Mouse (Mus musculus) limb, embryonic 13.5 days (tissue): Measurements from ENCODE around the gene Dock8. TPM values are rescaled to one million over a fixed set of nuclear protein-coding genes. Genes with fewer than 3 reads are reported as not detected.

ENCODE experiments used
- ATAC-seq: fragments of 200-750 bp; cut with Nextera tagmentation; 2 replicates; pipeline ENCODE4 v1.8.0; 2017; ENCODE audit warnings: low read depth, moderate number of reproducible peaks, moderate TSS enrichment; ENCODE audit not compliant: low FRiP score
- H3K27ac ChIP-seq: fragments of 300-500 bp; sonication (generic); 2 replicates; pipeline ENCODE4 v1.5.1; 2015; ENCODE audit warnings: inconsistent platforms, mild to moderate bottlenecking, moderate library complexity
- H3K27me3 ChIP-seq: fragments of 300-500 bp; sonication (generic); 2 replicates; pipeline ENCODE4 v1.6.1; 2015; ENCODE audit warnings: mild to moderate bottlenecking, inconsistent platforms
- H3K36me3 ChIP-seq: fragments of 300-500 bp; sonication (generic); 2 replicates; pipeline ENCODE4 v1.6.1; 2015; ENCODE audit warnings: inconsistent platforms, mild to moderate bottlenecking, moderate library complexity
- H3K4me1 ChIP-seq: fragments of 300-500 bp; sonication (generic); 2 replicates; pipeline ENCODE4 v1.6.1; 2015; ENCODE audit warnings: inconsistent platforms
- H3K4me2 ChIP-seq: fragments of 300-500 bp; sonication (generic); replicated peaks from 2 replicates; pipeline ENCODE4 v1.6.1; 2015; ENCODE audit warnings: inconsistent platforms, mild to moderate bottlenecking, moderate library complexity
- H3K4me3 ChIP-seq: fragments of 300-500 bp; sonication (generic); 2 replicates; pipeline ENCODE4 v1.5.1; 2015; ENCODE audit warnings: moderate library complexity, mild to moderate bottlenecking, inconsistent platforms
- H3K9ac ChIP-seq: fragments of 300-500 bp; sonication (generic); 2 replicates; pipeline ENCODE4 v1.6.1; 2015; ENCODE audit warnings: mild to moderate bottlenecking, inconsistent platforms
- H3K9me3 ChIP-seq: fragments of 300-500 bp; sonication (generic); 2 replicates; pipeline ENCODE4 v1.6.1; 2016; ENCODE audit warnings: inconsistent platforms
- WGBS: fragments of 180-500 bp; shearing (Covaris S2); methylation state at CpG from one replicate; pipeline ENCODE4 v1.1.7; 2015; 5-methylcytosine and 5-hydroxymethylcytosine counted together
- polyA plus RNA-seq: library from polyadenylated mRNA; unstranded; fragments of >200 nt; fragmentation: Nextera tagmentation; extraction: Ambion mirVana; gene quantifications from 2 replicates; pipeline ENCODE4 v1.2.1, GENCODE M21; 2015

Gene Dock8
- polyA plus RNA-seq, 1 experiment from 2014 or later, result 5.5 TPM

DNA sequence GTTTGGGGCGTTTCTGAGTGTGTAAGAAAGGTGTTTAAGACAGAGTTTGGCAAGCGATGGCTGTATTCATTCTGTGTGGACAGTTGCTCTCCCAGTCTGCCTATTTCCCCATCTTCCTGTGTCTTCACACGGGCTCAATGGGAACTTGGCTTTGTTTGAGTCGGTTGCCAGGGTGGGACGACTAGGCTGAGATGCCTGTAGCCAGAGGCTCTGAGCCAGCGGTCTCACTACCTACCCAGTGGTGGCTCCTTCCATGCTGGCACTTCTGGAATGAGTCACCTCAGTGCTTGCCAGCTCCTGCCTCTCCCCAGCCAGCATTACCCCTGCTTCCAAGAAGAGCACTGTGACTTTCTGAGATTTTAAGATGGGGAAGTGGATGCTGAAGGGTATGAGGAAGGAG lies 75.4 kb downstream of the Dock8 start:
- H3K4me2 ChIP-seq, result no peak overlapping the region
- H3K36me3 ChIP-seq, result no peaks in the 10 kb centered on the region
- ATAC-seq, result no peak
- H3K4me3 ChIP-seq, result no peak overlapping the region
- H3K9ac ChIP-seq, result no peak overlapping the region
- no peak overlapping the region for H3K27ac ChIP-seq
- H3K4me1 ChIP-seq, result no peaks in the 10 kb centered on the region
- H3K9me3 ChIP-seq, result no peaks in the 10 kb centered on the region
- H3K27me3 ChIP-seq, result no peaks in the 10 kb centered on the region
- 80% methylated on average over 6 of the region's 6 CpGs for WGBS

DNA sequence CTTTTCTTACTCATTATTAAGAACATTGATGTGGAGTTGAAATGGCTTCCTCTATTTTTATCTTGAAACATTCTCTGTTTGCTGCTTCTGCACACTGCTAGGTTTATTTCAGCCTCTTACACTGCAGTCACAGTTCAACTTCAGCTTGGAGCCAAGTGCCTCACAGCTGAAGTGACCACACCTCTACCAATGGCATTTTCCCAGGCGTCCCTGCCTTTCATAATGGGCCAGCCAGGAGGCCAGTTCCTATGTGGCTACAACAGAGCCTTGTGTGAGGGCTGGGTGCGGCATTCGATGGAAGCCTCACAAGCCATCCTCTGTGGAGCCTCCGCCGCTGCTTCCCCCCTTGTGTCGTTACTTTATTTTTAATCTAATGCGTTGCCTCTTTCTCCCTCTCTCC lies 78.3 kb downstream of the Dock8 start:
- H3K9ac ChIP-seq, result no peak overlapping the region
- 68% methylated on average over 7 of the region's 7 CpGs for WGBS
- no peak overlapping the region for H3K4me2 ChIP-seq
- no peak for ATAC-seq
- no peaks in the 10 kb centered on the region for H3K9me3 ChIP-seq
- H3K4me1 ChIP-seq, result peaks cover under 1% of the 10 kb centered on the region; the same call in 1 of the 2 replicates
- no peaks in the 10 kb centered on the region for H3K27me3 ChIP-seq
- no peak overlapping the region for H3K4me3 ChIP-seq
- no peak overlapping the region; the same call in 1 of the 2 replicates for H3K27ac ChIP-seq
- no peaks in the 10 kb centered on the region for H3K36me3 ChIP-seq

DNA sequence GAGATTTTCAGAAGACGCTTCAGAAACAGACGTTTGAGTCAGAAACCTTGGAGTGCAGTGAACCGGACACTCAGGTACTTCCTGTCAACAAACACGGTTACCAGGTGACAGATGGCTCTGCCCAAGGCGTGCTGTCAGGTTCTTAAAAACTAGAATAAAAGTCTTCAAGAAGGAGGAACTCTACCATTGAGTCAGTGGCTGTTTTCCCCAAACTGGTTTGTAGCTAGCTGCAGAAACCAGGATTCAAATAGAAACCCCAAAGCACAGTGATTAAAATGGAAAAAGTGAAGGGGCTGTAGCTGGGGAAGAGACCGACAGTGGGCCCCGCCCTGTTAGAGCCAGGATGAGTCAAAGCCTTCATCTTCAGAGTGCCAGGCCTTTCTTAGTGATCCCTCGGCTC lies 78.8 kb downstream of the Dock8 start:
- no peak for ATAC-seq
- Histone ChIP-seq H3K36me3 (no peaks in the 10 kb centered on the region), H3K9me3 (no peaks in the 10 kb centered on the region), H3K27ac (no peak overlapping the region; the same call in 1 of the 2 replicates), H3K4me1 (peaks cover 4% of the 10 kb centered on the region; the same call in 1 of the 2 replicates), H3K9ac (no peak overlapping the region), H3K4me2 (no peak overlapping the region), H3K27me3 (no peaks in the 10 kb centered on the region), H3K4me3 (no peak overlapping the region)
- WGBS, result 70% methylated on average over 8 of the region's 8 CpGs

DNA sequence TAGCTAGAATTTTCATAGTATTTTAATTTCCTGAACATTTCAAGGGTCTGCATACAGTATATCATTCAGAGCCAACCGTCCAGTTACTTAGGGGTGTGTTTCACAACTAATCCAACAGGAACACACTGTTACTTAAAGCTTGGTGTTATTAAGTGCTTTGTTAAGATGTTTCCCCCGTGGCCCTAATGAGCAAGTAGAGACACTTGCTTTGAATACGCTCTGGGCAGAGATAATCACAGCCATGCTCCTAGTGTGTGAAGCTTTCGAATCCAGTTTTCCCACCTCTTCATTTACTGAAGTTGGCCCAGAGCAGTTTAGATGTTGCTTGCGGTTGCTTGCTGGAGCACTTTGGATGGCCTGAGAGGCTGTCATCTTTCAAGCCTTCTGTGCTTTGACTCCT lies 80.8 kb downstream of the Dock8 start:
- no peak overlapping the region for H3K4me3 ChIP-seq
- no peak overlapping the region for H3K27ac ChIP-seq
- no peak for ATAC-seq
- no peak overlapping the region for H3K9ac ChIP-seq
- H3K4me2 ChIP-seq, result no peak overlapping the region
- peaks cover 4% of the 10 kb centered on the region; the same call in 1 of the 2 replicates for H3K4me1 ChIP-seq
- WGBS, result 73% methylated on average over 5 of the region's 5 CpGs
- no peaks in the 10 kb centered on the region for H3K9me3 ChIP-seq
- H3K27me3 ChIP-seq, result no peaks in the 10 kb centered on the region
- H3K36me3 ChIP-seq, result no peaks in the 10 kb centered on the region

DNA sequence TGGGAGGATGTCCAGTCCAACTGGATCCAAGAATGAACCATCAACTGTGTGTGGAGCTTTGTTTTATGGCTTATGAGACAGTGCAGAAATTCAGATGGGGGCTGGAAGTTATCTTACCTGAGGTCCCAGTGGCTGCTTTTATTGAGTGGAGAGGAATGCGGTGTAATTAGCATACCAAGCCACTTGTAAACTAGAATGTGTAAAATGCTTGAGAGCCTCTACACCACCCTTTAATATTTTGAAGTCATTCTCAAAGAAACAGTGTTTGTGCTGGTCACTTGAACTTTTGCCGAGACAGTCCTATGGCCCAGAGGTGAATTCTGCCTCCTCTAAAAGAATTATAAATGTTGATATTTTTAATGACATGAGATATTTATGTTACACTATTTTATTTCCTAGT lies 83.5 kb downstream of the Dock8 start:
- H3K4me3 ChIP-seq, result no peak overlapping the region
- no peaks in the 10 kb centered on the region for H3K36me3 ChIP-seq
- ATAC-seq, result no peak
- H3K9ac ChIP-seq, result no peak overlapping the region
- 60% methylated on average over 2 of the region's 2 CpGs for WGBS
- no peaks in the 10 kb centered on the region for H3K27me3 ChIP-seq
- peaks cover 7% of the 10 kb centered on the region for H3K4me1 ChIP-seq
- no peak overlapping the region for H3K4me2 ChIP-seq
- H3K9me3 ChIP-seq, result no peaks in the 10 kb centered on the region
- no peak overlapping the region for H3K27ac ChIP-seq

DNA sequence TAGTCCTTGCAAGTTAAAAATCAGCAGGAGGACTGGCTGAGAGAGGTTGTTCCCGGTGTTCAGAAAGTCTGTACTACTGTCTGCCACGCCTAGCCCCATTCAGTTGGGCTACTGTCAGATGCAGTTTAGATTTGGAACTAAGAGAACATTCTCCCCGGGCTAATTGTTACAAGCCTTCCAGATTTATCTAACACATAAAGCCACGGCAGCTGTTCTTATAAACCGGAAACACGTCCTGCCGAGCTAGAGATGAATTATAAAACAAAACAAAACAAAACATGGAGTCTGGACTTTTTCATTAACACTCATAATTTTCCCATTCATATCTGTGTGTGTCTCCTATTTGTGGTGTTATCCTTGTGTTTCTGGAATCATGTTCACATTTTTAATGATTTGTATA lies 87.8 kb downstream of the Dock8 start:
- Histone ChIP-seq H3K27ac (no peak overlapping the region), H3K9ac (no peak overlapping the region), H3K36me3 (no peaks in the 10 kb centered on the region), H3K9me3 (no peaks in the 10 kb centered on the region), H3K4me3 (no peak overlapping the region), H3K4me1 (peaks cover 7% of the 10 kb centered on the region), H3K27me3 (no peaks in the 10 kb centered on the region), H3K4me2 (no peak overlapping the region)
- no peak for ATAC-seq
- WGBS, result 47% methylated on average over 7 of the region's 7 CpGs

DNA sequence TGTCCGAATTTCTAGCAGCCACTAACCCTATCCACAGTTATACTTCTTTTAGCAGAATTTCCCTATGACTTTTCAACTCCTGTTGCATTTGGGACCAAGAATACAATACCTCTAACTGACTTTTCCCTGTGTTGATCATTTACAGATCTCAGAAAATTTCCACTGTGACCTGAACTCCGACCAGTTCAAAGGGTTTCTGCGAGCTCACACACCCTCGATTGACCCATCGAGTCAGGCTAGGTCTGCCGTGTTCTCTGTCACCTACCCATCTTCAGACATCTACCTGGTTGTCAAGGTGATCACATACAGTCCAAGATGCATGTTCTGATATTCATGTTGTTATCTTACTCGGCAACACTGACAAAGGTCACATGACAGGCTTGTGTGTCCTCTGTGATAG lies 90.4 kb downstream of the Dock8 start:
- Histone ChIP-seq H3K4me2 (no peak overlapping the region), H3K9ac (no peak overlapping the region), H3K36me3 (no peaks in the 10 kb centered on the region), H3K4me1 (peaks cover 3% of the 10 kb centered on the region; the same call in 1 of the 2 replicates), H3K4me3 (no peak overlapping the region), H3K9me3 (no peaks in the 10 kb centered on the region), H3K27me3 (no peaks in the 10 kb centered on the region), H3K27ac (no peak overlapping the region)
- no peak for ATAC-seq
- WGBS, result 86% methylated on average over 7 of the region's 7 CpGs

DNA sequence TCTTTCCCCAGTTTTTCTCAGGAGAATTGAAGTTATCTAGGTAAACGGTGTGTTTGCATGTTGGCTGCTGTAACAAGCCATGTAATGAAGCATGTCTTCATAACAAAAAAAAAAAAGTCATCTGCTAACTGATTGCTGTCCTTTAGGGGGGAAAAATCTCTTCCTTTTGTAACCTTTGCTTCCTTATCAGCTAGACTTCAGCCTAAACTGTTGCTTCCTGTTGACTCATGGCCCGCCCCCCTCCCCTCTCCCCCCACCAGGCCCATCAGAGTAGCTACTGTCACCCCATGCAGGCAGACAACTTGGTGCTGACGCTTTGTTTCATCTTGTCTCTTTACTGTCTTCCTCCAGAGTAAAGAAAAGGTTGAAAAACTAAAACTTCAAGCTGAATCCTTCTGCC lies 95.8 kb downstream of the Dock8 start:
- Histone ChIP-seq H3K4me3 (no peak overlapping the region), H3K9me3 (no peaks in the 10 kb centered on the region), H3K4me2 (no peak overlapping the region), H3K4me1 (peaks cover 21% of the 10 kb centered on the region), H3K9ac (no peak overlapping the region), H3K36me3 (no peaks in the 10 kb centered on the region), H3K27ac (no peak overlapping the region), H3K27me3 (no peaks in the 10 kb centered on the region)
- 46% methylated on average over 3 of the region's 3 CpGs for WGBS
- ATAC-seq, result no peak

DNA sequence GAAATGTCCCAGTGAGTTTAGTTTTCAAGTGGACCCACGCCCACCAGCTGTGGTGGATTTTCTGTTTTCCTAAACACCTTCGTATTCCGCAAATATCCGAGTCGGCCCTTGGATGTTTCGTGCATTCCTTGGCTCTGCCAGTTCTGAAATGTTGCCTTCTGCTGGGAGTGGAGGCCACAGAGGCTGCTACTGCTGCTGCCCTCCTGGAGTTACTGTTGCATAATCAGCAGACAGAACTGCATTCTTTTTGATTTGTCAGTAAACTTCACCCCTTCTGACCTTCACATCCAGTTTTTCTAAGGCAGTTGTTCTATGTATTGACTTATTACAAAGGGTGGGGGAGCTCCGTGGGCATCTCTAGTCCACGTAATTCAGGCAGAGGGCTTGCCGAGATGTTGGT lies 97.0 kb downstream of the Dock8 start:
- no peak for ATAC-seq
- Histone ChIP-seq H3K4me3 (no peak overlapping the region), H3K27me3 (no peaks in the 10 kb centered on the region), H3K9ac (no peak overlapping the region), H3K27ac (no peak overlapping the region), H3K9me3 (no peaks in the 10 kb centered on the region), H3K36me3 (no peaks in the 10 kb centered on the region), H3K4me1 (peaks cover 21% of the 10 kb centered on the region), H3K4me2 (no peak overlapping the region)
- 65% methylated on average over 9 of the region's 9 CpGs for WGBS

DNA sequence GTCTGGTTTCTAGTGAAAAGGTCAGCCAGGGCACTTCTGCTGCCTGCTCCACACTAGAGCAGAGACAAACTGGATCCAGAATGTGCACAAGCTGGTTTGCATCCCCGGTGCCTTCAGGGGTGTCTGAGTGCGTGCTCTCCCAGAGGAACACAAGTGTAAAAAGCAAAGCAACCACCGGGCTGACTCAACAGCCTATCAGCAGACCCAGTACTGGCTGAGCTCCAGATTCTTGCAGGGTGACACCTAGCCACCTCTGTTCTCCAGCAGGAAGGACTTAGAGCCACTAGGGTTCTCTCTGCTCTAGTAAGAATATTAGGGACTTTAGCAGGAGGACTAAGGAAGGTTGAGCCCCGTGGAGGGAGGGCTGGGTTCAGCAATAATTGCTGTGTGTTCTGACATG lies 97.7 kb downstream of the Dock8 start:
- Histone ChIP-seq H3K9me3 (no peaks in the 10 kb centered on the region), H3K36me3 (no peaks in the 10 kb centered on the region), H3K4me2 (no peak overlapping the region), H3K9ac (no peak overlapping the region), H3K4me1 (peaks cover 21% of the 10 kb centered on the region), H3K4me3 (no peak overlapping the region), H3K27me3 (no peaks in the 10 kb centered on the region), H3K27ac (no peak overlapping the region)
- no peak for ATAC-seq
- WGBS, result 45% methylated on average over 4 of the region's 4 CpGs

DNA sequence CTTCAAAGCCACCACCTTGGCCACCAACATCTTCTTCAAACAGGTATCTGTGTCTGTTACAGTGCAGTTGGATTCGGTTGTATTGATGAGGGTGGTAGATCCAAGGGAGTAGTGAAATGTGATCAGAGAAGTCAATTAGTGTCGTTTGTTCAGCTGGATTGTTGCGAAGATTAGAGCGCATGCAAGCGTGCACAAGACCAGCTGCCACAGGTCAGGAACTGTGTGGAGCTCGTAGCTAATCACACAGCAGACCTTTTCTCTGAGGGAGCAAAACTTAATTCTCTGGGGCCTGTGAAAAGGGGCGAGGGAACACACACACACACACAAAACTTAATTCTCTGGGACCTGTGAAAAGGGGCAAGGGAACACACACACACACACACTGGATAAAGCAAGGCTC lies 98.2 kb downstream of the Dock8 start:
- Histone ChIP-seq H3K4me3 (no peak overlapping the region), H3K36me3 (no peaks in the 10 kb centered on the region), H3K4me1 (peaks cover 21% of the 10 kb centered on the region), H3K27ac (no peak overlapping the region), H3K9ac (no peak overlapping the region), H3K9me3 (no peaks in the 10 kb centered on the region), H3K4me2 (no peak overlapping the region), H3K27me3 (no peaks in the 10 kb centered on the region)
- 47% methylated on average over 7 of the region's 7 CpGs for WGBS
- ATAC-seq, result no peak

DNA sequence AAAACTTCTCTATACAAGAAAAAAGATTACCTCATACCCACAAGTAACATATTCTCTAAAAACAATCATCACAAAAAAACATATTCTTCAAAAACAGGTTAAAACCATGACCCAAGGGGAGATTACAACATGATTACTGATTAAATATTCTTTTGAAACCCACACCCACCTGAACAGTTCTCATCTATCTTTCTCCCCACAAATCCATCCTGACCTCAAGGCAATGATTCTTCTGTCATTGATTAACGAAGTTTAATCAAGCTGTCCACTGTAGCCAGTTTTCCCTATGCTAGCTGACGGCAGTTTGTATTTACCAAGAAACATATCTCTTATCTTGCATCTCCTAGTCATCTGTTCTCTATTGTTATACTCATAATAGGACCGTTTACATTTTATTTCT lies 98.6 kb downstream of the Dock8 start:
- Histone ChIP-seq H3K4me2 (no peak overlapping the region), H3K4me1 (peaks cover 21% of the 10 kb centered on the region), H3K9me3 (no peaks in the 10 kb centered on the region), H3K4me3 (no peak overlapping the region), H3K27me3 (no peaks in the 10 kb centered on the region), H3K9ac (no peak overlapping the region), H3K36me3 (no peaks in the 10 kb centered on the region), H3K27ac (no peak overlapping the region)
- ATAC-seq, result no peak
- WGBS, result 76% methylated on average over 3 of the region's 3 CpGs

DNA sequence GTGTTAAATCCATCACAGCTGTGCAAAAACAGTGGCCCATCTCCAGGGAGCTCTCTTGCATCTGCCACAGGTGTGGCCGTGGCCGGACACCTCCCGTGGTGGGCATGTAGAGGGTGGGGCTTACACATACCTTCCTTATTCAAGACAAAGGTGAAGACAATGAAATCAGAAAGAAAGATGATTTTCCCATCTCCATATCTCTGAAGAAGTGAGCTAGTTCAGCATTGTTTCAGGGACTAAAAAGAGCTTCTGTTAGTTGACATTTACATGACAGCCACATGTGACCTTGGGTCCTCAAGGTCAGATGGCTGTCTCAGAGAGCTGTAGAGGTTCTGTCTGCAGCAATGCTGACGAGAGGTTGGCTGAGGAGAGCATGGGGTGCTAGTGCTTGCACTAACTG lies 99.6 kb downstream of the Dock8 start:
- Histone ChIP-seq H3K9ac (no peak overlapping the region), H3K27ac (no peak overlapping the region), H3K9me3 (no peaks in the 10 kb centered on the region), H3K4me1 (peaks cover 21% of the 10 kb centered on the region), H3K27me3 (no peaks in the 10 kb centered on the region), H3K36me3 (no peaks in the 10 kb centered on the region), H3K4me3 (no peak overlapping the region), H3K4me2 (no peak overlapping the region)
- WGBS, result 88% methylated on average over 4 of the region's 4 CpGs
- ATAC-seq, result no peak
